Mouse (Mus musculus) forebrain, embryonic 12.5 days (tissue): ENCODE data around the gene Crybb1. TPM values are rescaled to one million over a fixed set of nuclear protein-coding genes. Genes with fewer than 3 reads are reported as not detected.
A peak's percentile ranks its signal among the peaks of the same experiment; 100 is the strongest.

Source experiments
- ATAC-seq: fragments of 200-750 bp; cut with Nextera tagmentation; 2 replicates; pipeline ENCODE4 v1.8.0; 2017; ENCODE audit warnings: moderate TSS enrichment; ENCODE audit not compliant: low FRiP score
- H3K27ac ChIP-seq: fragments of 300-500 bp; sonication (generic); 2 replicates; pipeline ENCODE4 v1.5.1; 2016; ENCODE audit warnings: mild to moderate bottlenecking
- H3K27me3 ChIP-seq: fragments of 300-500 bp; sonication (generic); 2 replicates; pipeline ENCODE4 v1.6.1; 2016; ENCODE audit warnings: mild to moderate bottlenecking
- H3K36me3 ChIP-seq: fragments of 300-500 bp; sonication (generic); replicated peaks from 2 replicates; pipeline ENCODE4 v1.6.1; 2016; ENCODE audit warnings: mild to moderate bottlenecking
- H3K4me1 ChIP-seq: fragments of 300-500 bp; sonication (generic); 2 replicates; pipeline ENCODE4 v1.6.1; 2016
- H3K4me2 ChIP-seq: fragments of 300-500 bp; sonication (generic); 2 replicates; pipeline ENCODE4 v1.6.1; 2016; ENCODE audit warnings: mild to moderate bottlenecking, moderate library complexity
- H3K4me3 ChIP-seq: fragments of 300-500 bp; sonication (generic); replicated peaks from 2 replicates; pipeline ENCODE4 v1.5.1; 2016; ENCODE audit warnings: mild to moderate bottlenecking
- H3K9ac ChIP-seq: fragments of 300-500 bp; sonication (generic); 2 replicates; pipeline ENCODE4 v1.6.1; 2016; ENCODE audit warnings: mild to moderate bottlenecking
- H3K9me3 ChIP-seq: fragments of 300-500 bp; sonication (generic); 2 replicates; pipeline ENCODE4 v1.6.1; 2016
- WGBS: fragments of 180-500 bp; shearing (Covaris S2); methylation state at CpG from one replicate; pipeline ENCODE4 v1.1.7; 2016; 5-methylcytosine and 5-hydroxymethylcytosine counted together
- polyA plus RNA-seq: library from polyadenylated mRNA; unstranded; fragments of >200 nt; fragmentation: Nextera tagmentation; extraction: Ambion mirVana; gene quantifications from 2 replicates; pipeline ENCODE4 v1.2.1, GENCODE M21; 2016

Gene Crybb1
- polyA plus RNA-seq, 1 experiment from 2014 or later = 1.3 TPM

GRCm38 (mm10) chr5:112302310-112302709, 46.7 kb downstream of the Crybb1 start:
- ATAC-seq = no peak
- Histone ChIP-seq H3K4me3 (no peak overlapping the region), H3K27ac (no peak overlapping the region), H3K36me3 (peaks cover 1% of the 10 kb centered on the region; the same call in 1 of the 2 replicates), H3K9ac (no peak overlapping the region), H3K9me3 (no peaks in the 10 kb centered on the region), H3K4me2 (no peak overlapping the region), H3K4me1 (no peaks in the 10 kb centered on the region), H3K27me3 (no peaks in the 10 kb centered on the region)
- WGBS = 90% methylated on average over 5 of the region's 5 CpGs

- Histone ChIP-seq H3K27ac (no peak overlapping the region), H3K36me3 (peaks cover 33% of the 10 kb centered on the region), H3K27me3 (no peaks in the 10 kb centered on the region), H3K9ac (no peak overlapping the region), H3K9me3 (no peaks in the 10 kb centered on the region), H3K4me2 (no peak overlapping the region), H3K4me3 (no peak overlapping the region), H3K4me1 (no peaks in the 10 kb centered on the region)
- WGBS = 75% methylated on average over 5 of the region's 5 CpGs
- ATAC-seq = no peak
Observed at GRCm38 (mm10) chr5:112305842-112306241, 50.2 kb downstream of the Crybb1 start.

GRCm38 (mm10) chr5:112313222-112313885, 57.7 kb downstream of the Crybb1 start:
- Histone ChIP-seq H3K9ac (no peak overlapping the region), H3K4me1 (peaks cover 9% of the 10 kb centered on the region), H3K27me3 (no peaks in the 10 kb centered on the region), H3K27ac (peak overlapping the region; percentile 46; the same call in 1 of the 2 replicates), H3K9me3 (no peaks in the 10 kb centered on the region), H3K36me3 (peaks cover 55% of the 10 kb centered on the region), H3K4me3 (no peak overlapping the region), H3K4me2 (no peak overlapping the region)
- WGBS = 54% methylated on average over 11 of the region's 11 CpGs
- no peak for ATAC-seq

GRCm38 (mm10) chr5:112316468-112316867, 60.9 kb downstream of the Crybb1 start:
- WGBS = 73% methylated on average over 5 of the region's 5 CpGs
- no peaks in the 10 kb centered on the region; the same call in 1 of the 2 replicates for H3K27me3 ChIP-seq
- no peak for ATAC-seq

GRCm38 (mm10) chr5:112317328-112317727, 61.7 kb downstream of the Crybb1 start:
- Histone ChIP-seq H3K4me1 (peaks cover 9% of the 10 kb centered on the region), H3K9me3 (no peaks in the 10 kb centered on the region), H3K4me2 (no peak overlapping the region), H3K4me3 (no peak overlapping the region), H3K27me3 (no peaks in the 10 kb centered on the region; the same call in 1 of the 2 replicates), H3K27ac (no peak overlapping the region), H3K36me3 (peaks cover 22% of the 10 kb centered on the region), H3K9ac (no peak overlapping the region)
- 70% methylated on average over 5 of the region's 5 CpGs for WGBS
- no peak for ATAC-seq

More at GRCm38 (mm10) chr5:112316468-112316867, 60.9 kb downstream of the Crybb1 start:
- Histone ChIP-seq H3K4me2 (no peak overlapping the region), H3K9ac (no peak overlapping the region), H3K27ac (no peak overlapping the region), H3K36me3 (peaks cover 28% of the 10 kb centered on the region), H3K4me1 (peaks cover 9% of the 10 kb centered on the region), H3K4me3 (no peak overlapping the region), H3K9me3 (no peaks in the 10 kb centered on the region)

Other genes with a start within 250 kb of the Crybb1 start
- gene Cryba4, start 3.3 kb upstream of the Crybb1 start, polyA plus RNA-seq = 1.2 and 1.4 TPM in 2 replicates
- gene Tpst2, start 20.9 kb downstream of the Crybb1 start, polyA plus RNA-seq = 27.1 and 28.6 TPM in 2 replicates
- gene Tfip11, start 70.5 kb downstream of the Crybb1 start, polyA plus RNA-seq = 38.1 and 39.5 TPM in 2 replicates
- gene Srrd, start 87.2 kb downstream of the Crybb1 start, polyA plus RNA-seq = 47.3 and 50.0 TPM in 2 replicates
- 36.1 and 37.3 TPM in 2 replicates for gene Hps4, start 87.3 kb downstream of the Crybb1 start, polyA plus RNA-seq
- 0.22 and 0.31 TPM in 2 replicates for gene Gm6583, start 100.2 kb downstream of the Crybb1 start, polyA plus RNA-seq
- gene Asphd2, start 139.1 kb downstream of the Crybb1 start, polyA plus RNA-seq = 38.6 and 57.3 TPM in 2 replicates
- 0.57 and 0.65 TPM in 2 replicates for gene Gm6588, start 193.6 kb downstream of the Crybb1 start, polyA plus RNA-seq